In the genomic region with DNA sequence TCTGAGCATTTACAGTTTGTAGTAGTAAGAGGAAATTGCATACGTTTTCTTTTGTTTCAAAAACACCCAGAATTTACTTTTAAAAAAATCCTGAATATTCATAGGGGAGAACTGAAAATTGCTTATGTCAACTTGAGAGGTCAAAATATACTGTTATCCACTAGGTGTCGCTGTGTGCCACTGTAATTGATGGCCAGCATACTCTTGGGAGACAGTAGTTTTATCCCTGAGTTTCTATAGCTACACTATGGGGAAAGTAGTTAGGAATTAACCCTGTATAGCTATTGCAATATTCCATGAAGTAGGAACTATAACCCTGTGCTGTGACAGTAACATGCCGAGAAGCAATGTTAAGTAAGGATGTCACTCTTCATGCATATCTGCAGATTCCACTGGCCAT, we compare ENCODE assay signal across 8 mouse cellular contexts. TPM values are rescaled to one million over a fixed set of nuclear protein-coding genes. Genes with fewer than 3 reads are reported as not detected.
A peak's percentile ranks its signal among the peaks of the same experiment; 100 is the strongest.
DNase-seq lines count a peak whose midpoint lies in the region; TF ChIP-seq lines count a peak whose summit lies in the region.

No protein-coding gene starts in this region.

- H3K4me1 ChIP-seq in spleen, adult 2 months (ENCODE audit: control insufficient read depth, insufficient read depth, insufficient read length) = no peaks in the 10 kb centered on the region; the same call in 1 of the 2 replicates

- TF ChIP-seq CTCF in gastrocnemius, adult 2 months (IDR thresholded peaks at IDR 0.05) = peak; percentile 74
- TF ChIP-seq CTCF in spleen, adult 2 months (IDR thresholded peaks at IDR 0.05; ENCODE audit: extremely low read depth, insufficient read depth, insufficient read length, insufficient replicate concordance) = 0 out of 2 replicates have a peak, but pooled peaks have one; percentile 21

- H3K27me3 ChIP-seq in spleen, adult 2 months (ENCODE audit: control insufficient read depth, insufficient read depth, low read length) = no peaks in the 10 kb centered on the region

- H3K36me3 ChIP-seq in spleen, adult 2 months (ENCODE audit: control insufficient read depth, insufficient read depth, low read length) = no peaks in the 10 kb centered on the region

- H3K4me3 ChIP-seq in gastrocnemius, adult 2 months = no peak overlapping the region
- H3K4me3 ChIP-seq in spleen, adult 2 months (ENCODE audit: extremely low read depth, insufficient read depth, insufficient read length) = no peak overlapping the region

- intact Hi-C loops in gastrocnemius, adult 2 months (cut with DNase I) = loop anchor here (5.0 kb wide), 1 partner anchor 395 kb away; no protein-coding TSS in a partner anchor
- intact Hi-C loops in gastrocnemius, postnatal 14 days (cut with DNase I; ENCODE audit: low total_unique reads) = no loop called here
- intact Hi-C loops in heart, postnatal 36 days (cut with DNase I) = loop anchor here (1.0 to 5.0 kb wide), 3 partner anchors 155 to 385 kb away; no protein-coding TSS in a partner anchor

- no peak for TF ChIP-seq POLR2A in spleen, adult 2 months (IDR thresholded peaks at IDR 0.05; ENCODE audit: low read depth, low read length)

- 34% methylated on average over 3 of the region's 3 CpGs for WGBS in spleen, adult 2 months

- H3K27ac ChIP-seq in gastrocnemius, adult 2 months = no peak overlapping the region
- no peak overlapping the region for H3K27ac ChIP-seq in spleen, adult 2 months (ENCODE audit: insufficient read depth, low read length)

- no peak for DNase-seq in gastrocnemius, adult 2 months
- DNase-seq in gastrocnemius, postnatal 14 days = no peak
- DNase-seq in spleen, adult 2 months (ENCODE audit: low read depth in 1 of 2, low spot score in 2 of 2) = peak in 1 of 2 experiments; percentile 28
- DNase-seq in spleen, adult 12 weeks (ENCODE audit: low spot score) = no peak
- DNase-seq in c-Kit-positive CD71-negative TER-119-negative erythroid progenitor cells, embryonic 14.5 days (ENCODE audit: low read depth) = peak; percentile 67
- DNase-seq in heart, postnatal 36 days = peak; percentile 15 to 47
- DNase-seq in lung, postnatal 10 days = peak; percentile 57
- peak; percentile 4 to 36 for DNase-seq in spleen, postnatal 36 days (ENCODE audit: low spot score in 2 of 2)

RNA-seq across cellular contexts. Expression of gene Rgs13, which starts 20.5 kb away (rescaled TPM):
- not detected for total RNA-seq in gastrocnemius, adult 2 months (2021)
- total RNA-seq in gastrocnemius, postnatal 14 days (2021) = under 1 TPM in 1 of 2 experiments, not detected in 1; 0.18 TPM
- polyA plus RNA-seq in spleen, adult 2 months (2012; rRNA removed) = not detected in 2 replicates
- total RNA-seq in heart, postnatal 36 days (2021) = not detected

RNA-seq across cellular contexts. Expression of gene Rgs1, which starts 51.4 kb away (rescaled TPM):
- not detected for total RNA-seq in gastrocnemius, adult 2 months (2021)
- not detected for total RNA-seq in gastrocnemius, postnatal 14 days (2021)
- polyA plus RNA-seq in spleen, adult 2 months (2012; rRNA removed) = 1.1 and 1.4 TPM in 2 replicates
- not detected for total RNA-seq in heart, postnatal 36 days (2021)

Comparison
In these comparisons a context has a peak if more than half of its experiments do, and no peak if none do; other contexts are left out.
1. DNase-seq: peak in c-Kit-positive CD71-negative TER-119-negative erythroid progenitor cells, embryonic 14.5 days (single experiment), heart, postnatal 36 days (2 of 2), lung, postnatal 10 days (single experiment) and spleen, postnatal 36 days (2 of 2); none in gastrocnemius, adult 2 months (single experiment), gastrocnemius, postnatal 14 days (single experiment) and spleen, adult 12 weeks (single experiment).